Mouse (Mus musculus): ENCODE measurements around the gene AC161166.1.

- TF ChIP-seq POLR2A (IDR thresholded peaks at IDR 0.05; ENCODE audit: borderline replicate concordance, control insufficient read depth, low read depth, low read length): peak; percentile 90
- TF ChIP-seq CTCF (IDR thresholded peaks at IDR 0.05; ENCODE audit: control insufficient read depth, insufficient read depth, low read length): no peak
These were observed 49.6 kb downstream of the AC161166.1 start, which contains the start of gene Plaur for GRCm38 (mm10) chr7:24462388-24463319.

All from bone marrow, adult 2 months (tissue).